Mouse (Mus musculus) adrenal gland, postnatal 25 days (tissue): Measurements from ENCODE around the gene Tmub1. TPM values are rescaled to one million over a fixed set of nuclear protein-coding genes. Genes with fewer than 3 reads are reported as not detected.

ENCODE experiments used
- total RNA-seq: library from RNA; stranded (reverse); gene quantifications from 2 replicates; pipeline ENCODE4 v1.2.3, GENCODE M21; 2021

Gene Tmub1
- total RNA-seq, 1 experiment from 2014 or later = 16.8 TPM

Other genes starting within 250 kb of the Tmub1 start
- gene Kcnh2, start 96.2 kb downstream of the Tmub1 start, total RNA-seq = 12.7 and 26.0 TPM in 2 replicates
- gene Nos3, start 83.0 kb downstream of the Tmub1 start, total RNA-seq = 8.3 and 8.7 TPM in 2 replicates
- 0.27 and 1.2 TPM in 2 replicates for gene Atg9b, start 55.7 kb downstream of the Tmub1 start, total RNA-seq
- gene Abcb8, start 54.2 kb downstream of the Tmub1 start, total RNA-seq = 83.6 and 88.2 TPM in 2 replicates
- gene Asic3, start 34.5 kb downstream of the Tmub1 start, total RNA-seq = 0.43 TPM in 1 of 2 replicates, not detected in the other
- 46.4 and 51.2 TPM in 2 replicates for gene Cdk5, start 24.3 kb downstream of the Tmub1 start, total RNA-seq
- 50.5 and 59.1 TPM in 2 replicates for gene Slc4a2, start 24.0 kb downstream of the Tmub1 start, total RNA-seq
- 114 and 119 TPM in 2 replicates for gene Fastk, start 2.6 kb downstream of the Tmub1 start, total RNA-seq
- gene Agap3, start 4.3 kb upstream of the Tmub1 start, total RNA-seq = 75.6 and 89.0 TPM in 2 replicates
- gene Gbx1, start 79.3 kb upstream of the Tmub1 start, total RNA-seq = not detected in 2 replicates
- 0.67 TPM in 1 of 2 replicates, not detected in the other for gene Asb10, start 93.1 kb upstream of the Tmub1 start, total RNA-seq
- gene 4931409K22Rik, start 109.0 kb upstream of the Tmub1 start, total RNA-seq = not detected in 2 replicates
- 74.1 and 76.8 TPM in 2 replicates for gene Abcf2, start 129.6 kb upstream of the Tmub1 start, total RNA-seq
- gene Chpf2, start 138.9 kb upstream of the Tmub1 start, total RNA-seq = 40.7 and 66.4 TPM in 2 replicates
- 14.5 and 18.7 TPM in 2 replicates for gene Smarcd3, start 176.6 kb upstream of the Tmub1 start, total RNA-seq
- 59.5 and 71.3 TPM in 2 replicates for gene Nub1, start 237.7 kb upstream of the Tmub1 start, total RNA-seq